Mouse (Mus musculus): ENCODE measurements around the gene Slc25a5. TPM values are rescaled to one million over a fixed set of nuclear protein-coding genes. Genes with fewer than 3 reads are reported as not detected.

Slc25a5 gene
- polyA plus RNA-seq, 1 experiment: 920 TPM

DNA sequence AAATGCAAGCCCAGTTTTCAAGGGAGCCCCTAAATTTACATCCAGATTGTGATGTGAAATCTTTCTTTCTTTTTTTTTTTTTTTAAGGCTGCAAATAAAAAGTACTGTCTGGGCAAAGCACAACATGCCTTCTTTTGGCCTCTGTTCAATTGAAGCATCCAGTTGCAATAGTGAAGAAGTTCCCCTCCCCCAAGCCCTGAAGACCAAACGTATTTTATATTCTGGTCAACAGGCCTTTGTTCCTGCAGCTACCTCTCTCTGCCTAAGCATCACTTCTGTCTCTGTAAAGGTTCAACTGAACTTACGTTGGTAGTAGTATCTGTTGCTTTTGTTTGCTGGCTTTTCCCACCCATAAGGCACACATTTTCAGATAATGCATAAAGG lies 31.5 kb upstream of the Slc25a5 start:
- Histone ChIP-seq H3K27ac (ENCODE audit: control insufficient read depth, insufficient read depth, low read length) (no peak overlapping the region), H3K4me1 (replicated peaks; ENCODE audit: control insufficient read depth, insufficient read depth, low read length) (peaks cover 3% of the 10 kb centered on the region; the same call in 1 of the 2 replicates), H3K36me3 (ENCODE audit: control insufficient read depth, insufficient read depth, low read length) (no peaks in the 10 kb centered on the region), H3K27me3 (ENCODE audit: control insufficient read depth, insufficient read depth, low read length) (no peaks in the 10 kb centered on the region), H3K4me3 (ENCODE audit: control insufficient read depth, insufficient read depth, low read length) (no peak overlapping the region)
- DNase-seq: no peak
- no peak for TF ChIP-seq POLR2A (IDR thresholded peaks at IDR 0.05; ENCODE audit: control insufficient read depth, extremely low read depth, insufficient read depth, low read length, poor library complexity)
- no peak for TF ChIP-seq CTCF (IDR thresholded peaks at IDR 0.05; ENCODE audit: borderline replicate concordance, control insufficient read depth, extremely low read depth, insufficient read depth, low read length, poor library complexity)
- WGBS: 89% methylated on average over 2 of the region's 2 CpGs

DNA sequence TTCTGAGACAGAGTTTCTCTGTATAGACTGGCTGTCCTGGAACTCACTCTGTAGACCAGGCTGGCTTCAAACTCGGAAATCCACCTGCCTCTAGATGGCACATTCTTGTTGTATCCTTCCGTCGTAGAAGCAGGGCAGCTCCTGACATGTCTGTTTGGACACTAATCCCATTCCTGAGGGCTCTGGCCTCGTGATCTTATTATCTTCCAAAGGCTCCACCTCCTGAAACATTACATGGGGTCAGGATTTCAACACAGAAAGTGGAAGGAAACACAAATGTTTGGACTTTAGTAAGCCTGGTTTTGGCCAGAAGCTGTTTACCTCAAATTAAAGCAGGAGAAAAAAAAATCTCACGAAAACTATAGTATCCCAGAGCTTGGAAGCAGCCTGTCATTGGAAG lies 28.1 kb upstream of the Slc25a5 start:
- TF ChIP-seq POLR2A (IDR thresholded peaks at IDR 0.05; ENCODE audit: control insufficient read depth, extremely low read depth, insufficient read depth, low read length, poor library complexity): no peak
- TF ChIP-seq CTCF (IDR thresholded peaks at IDR 0.05; ENCODE audit: borderline replicate concordance, control insufficient read depth, extremely low read depth, insufficient read depth, low read length, poor library complexity): no peak
- Histone ChIP-seq H3K27me3 (ENCODE audit: control insufficient read depth, insufficient read depth, low read length) (no peaks in the 10 kb centered on the region), H3K36me3 (ENCODE audit: control insufficient read depth, insufficient read depth, low read length) (no peaks in the 10 kb centered on the region), H3K27ac (ENCODE audit: control insufficient read depth, insufficient read depth, low read length) (no peak overlapping the region), H3K4me3 (ENCODE audit: control insufficient read depth, insufficient read depth, low read length) (no peak overlapping the region), H3K4me1 (replicated peaks; ENCODE audit: control insufficient read depth, insufficient read depth, low read length) (no peaks in the 10 kb centered on the region)
- WGBS: 93% methylated on average over 5 of the region's 5 CpGs
- no peak for DNase-seq

DNA sequence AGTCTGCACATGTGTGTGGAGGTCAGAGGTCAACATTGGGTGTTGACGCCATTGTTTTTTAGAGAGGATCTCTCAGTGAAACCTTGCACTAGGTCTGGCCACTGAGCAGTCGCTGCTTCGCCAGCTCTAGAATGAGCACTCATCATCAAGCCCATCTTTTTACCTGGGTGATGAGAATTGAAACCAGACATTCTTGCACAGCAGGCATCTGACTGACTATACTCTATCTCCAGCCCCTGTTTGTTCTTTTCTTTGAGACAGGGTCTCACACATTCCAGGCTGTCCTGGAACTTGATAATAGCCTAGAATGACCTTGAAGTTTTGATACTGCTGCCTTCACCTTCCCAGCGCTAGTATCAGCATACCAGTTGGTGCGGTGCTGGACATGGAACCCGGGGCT lies 22.9 kb upstream of the Slc25a5 start:
- no peak for TF ChIP-seq CTCF (IDR thresholded peaks at IDR 0.05; ENCODE audit: borderline replicate concordance, control insufficient read depth, extremely low read depth, insufficient read depth, low read length, poor library complexity)
- TF ChIP-seq POLR2A (IDR thresholded peaks at IDR 0.05; ENCODE audit: control insufficient read depth, extremely low read depth, insufficient read depth, low read length, poor library complexity): no peak
- whole genome bisulfite sequencing: 96% methylated on average over 6 of the region's 6 CpGs
- no peak overlapping the region for H3K27ac ChIP-seq (ENCODE audit: control insufficient read depth, insufficient read depth, low read length)

DNA sequence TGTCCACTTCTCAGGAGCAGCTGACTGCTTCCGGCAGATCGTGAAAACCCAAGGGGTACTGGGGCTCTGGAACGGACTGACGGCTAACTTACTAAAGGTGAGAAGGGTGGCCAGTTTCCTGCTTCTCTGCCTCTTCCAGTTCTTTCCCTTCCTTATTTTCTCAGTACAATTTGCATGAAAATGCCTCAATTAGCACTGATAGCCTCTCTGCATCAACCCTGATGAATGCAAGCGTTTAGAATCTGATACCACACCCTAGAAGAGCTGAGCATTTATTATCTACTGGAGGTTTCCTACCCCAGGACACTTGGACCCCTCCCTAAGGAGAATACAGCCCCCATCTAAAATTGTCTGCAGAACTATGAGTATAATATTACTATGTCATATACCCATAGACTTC lies 19.9 kb upstream of the Slc25a5 start:
- no peaks in the 10 kb centered on the region for H3K4me1 ChIP-seq (replicated peaks; ENCODE audit: control insufficient read depth, insufficient read depth, low read length)
- 100% methylated on average over 5 of the region's 5 CpGs for WGBS
- no peak overlapping the region for H3K27ac ChIP-seq (ENCODE audit: control insufficient read depth, insufficient read depth, low read length)
- no peak for DNase-seq
- no peaks in the 10 kb centered on the region for H3K27me3 ChIP-seq (ENCODE audit: control insufficient read depth, insufficient read depth, low read length)
- no peak for TF ChIP-seq POLR2A (IDR thresholded peaks at IDR 0.05; ENCODE audit: control insufficient read depth, extremely low read depth, insufficient read depth, low read length, poor library complexity)
- TF ChIP-seq CTCF (IDR thresholded peaks at IDR 0.05; ENCODE audit: borderline replicate concordance, control insufficient read depth, extremely low read depth, insufficient read depth, low read length, poor library complexity): no peak
- no peak overlapping the region for H3K4me3 ChIP-seq (ENCODE audit: control insufficient read depth, insufficient read depth, low read length)
- H3K36me3 ChIP-seq (ENCODE audit: control insufficient read depth, insufficient read depth, low read length): no peaks in the 10 kb centered on the region

More for the DNA sequence above, 22.9 kb upstream of the Slc25a5 start:
- Histone ChIP-seq H3K4me3 (ENCODE audit: control insufficient read depth, insufficient read depth, low read length) (no peak overlapping the region), H3K36me3 (ENCODE audit: control insufficient read depth, insufficient read depth, low read length) (no peaks in the 10 kb centered on the region), H3K27me3 (ENCODE audit: control insufficient read depth, insufficient read depth, low read length) (no peaks in the 10 kb centered on the region), H3K4me1 (replicated peaks; ENCODE audit: control insufficient read depth, insufficient read depth, low read length) (no peaks in the 10 kb centered on the region)
- DNase-seq: no peak

DNA sequence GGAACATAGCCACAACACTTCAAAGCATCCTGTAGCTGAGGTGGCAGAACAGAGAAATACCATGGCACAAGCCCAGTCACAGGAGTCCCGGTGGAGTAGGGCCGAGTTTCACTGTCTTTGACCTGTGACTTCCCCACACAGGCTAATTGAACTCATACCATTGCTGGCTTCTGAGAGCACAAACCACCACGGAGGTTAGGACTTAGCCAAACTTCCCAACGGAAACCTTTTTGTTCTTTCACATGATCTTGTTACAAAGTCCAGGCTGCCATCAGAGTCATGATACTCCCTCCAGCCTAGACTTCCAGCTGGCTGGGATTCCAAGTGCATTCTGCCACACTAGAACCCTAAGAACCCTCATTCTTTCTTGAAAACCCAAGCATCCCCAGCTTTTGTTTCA lies 17.8 kb upstream of the Slc25a5 start:
- Histone ChIP-seq H3K27me3 (ENCODE audit: control insufficient read depth, insufficient read depth, low read length) (no peaks in the 10 kb centered on the region), H3K4me1 (replicated peaks; ENCODE audit: control insufficient read depth, insufficient read depth, low read length) (no peaks in the 10 kb centered on the region), H3K27ac (ENCODE audit: control insufficient read depth, insufficient read depth, low read length) (no peak overlapping the region), H3K36me3 (ENCODE audit: control insufficient read depth, insufficient read depth, low read length) (no peaks in the 10 kb centered on the region), H3K4me3 (ENCODE audit: control insufficient read depth, insufficient read depth, low read length) (no peak overlapping the region)
- 95% methylated on average over 4 of the region's 4 CpGs for WGBS
- TF ChIP-seq CTCF (IDR thresholded peaks at IDR 0.05; ENCODE audit: borderline replicate concordance, control insufficient read depth, extremely low read depth, insufficient read depth, low read length, poor library complexity) (no peak), POLR2A (IDR thresholded peaks at IDR 0.05; ENCODE audit: control insufficient read depth, extremely low read depth, insufficient read depth, low read length, poor library complexity) (no peak)
- no peak for DNase-seq

DNA sequence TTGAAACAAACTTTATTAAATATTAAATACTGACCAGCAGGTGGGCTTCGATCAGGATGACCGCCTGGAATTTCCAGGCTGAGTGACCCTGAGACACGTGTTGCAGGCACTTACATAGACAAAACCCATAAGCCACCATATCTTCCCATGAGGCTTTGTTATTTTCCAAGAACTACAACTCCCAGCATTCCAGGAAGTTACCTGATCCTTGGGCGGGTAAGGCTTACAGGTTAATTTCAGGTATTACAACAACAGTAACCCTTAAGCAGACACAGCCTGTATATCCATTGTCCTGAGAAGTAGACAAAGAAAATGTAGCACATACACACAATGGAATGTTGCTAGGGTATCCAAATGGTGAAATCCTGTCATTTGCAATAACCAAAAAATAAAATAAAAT lies 6.1 kb upstream of the Slc25a5 start:
- no peak overlapping the region for H3K4me3 ChIP-seq (ENCODE audit: control insufficient read depth, insufficient read depth, low read length)
- TF ChIP-seq CTCF (IDR thresholded peaks at IDR 0.05; ENCODE audit: borderline replicate concordance, control insufficient read depth, extremely low read depth, insufficient read depth, low read length, poor library complexity) (no peak), POLR2A (IDR thresholded peaks at IDR 0.05; ENCODE audit: control insufficient read depth, extremely low read depth, insufficient read depth, low read length, poor library complexity) (no peak)
- no peaks in the 10 kb centered on the region for H3K4me1 ChIP-seq (replicated peaks; ENCODE audit: control insufficient read depth, insufficient read depth, low read length)
- WGBS: 96% methylated on average over 4 of the region's 4 CpGs
- H3K36me3 ChIP-seq (ENCODE audit: control insufficient read depth, insufficient read depth, low read length): no peaks in the 10 kb centered on the region
- H3K27ac ChIP-seq (ENCODE audit: control insufficient read depth, insufficient read depth, low read length): no peak overlapping the region
- H3K27me3 ChIP-seq (ENCODE audit: control insufficient read depth, insufficient read depth, low read length): no peaks in the 10 kb centered on the region
- DNase-seq: no peak

DNA sequence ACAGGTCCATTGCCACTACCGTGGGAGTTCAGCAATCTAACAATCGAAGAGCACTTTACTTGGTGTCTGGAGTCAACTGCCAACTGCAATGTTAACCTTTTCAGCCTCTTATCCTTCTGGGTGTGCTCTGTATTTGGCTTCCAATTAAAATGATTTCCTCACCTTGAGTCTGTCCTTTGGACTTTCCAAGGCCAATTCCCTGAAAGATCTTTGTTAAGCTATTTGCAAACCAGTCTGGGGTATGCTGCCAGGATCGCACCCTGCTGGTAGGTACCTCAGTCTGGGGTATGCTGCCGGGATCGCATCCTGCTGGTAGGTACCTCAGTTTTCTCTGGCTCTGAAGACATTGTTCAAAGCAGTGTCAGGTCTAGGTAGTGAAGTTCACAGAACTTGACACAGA lies 880 bp upstream of the Slc25a5 start:
- Histone ChIP-seq H3K4me3 (ENCODE audit: control insufficient read depth, insufficient read depth, low read length) (no peak overlapping the region), H3K4me1 (replicated peaks; ENCODE audit: control insufficient read depth, insufficient read depth, low read length) (no peaks in the 10 kb centered on the region), H3K36me3 (ENCODE audit: control insufficient read depth, insufficient read depth, low read length) (peaks cover 12% of the 10 kb centered on the region), H3K27ac (ENCODE audit: control insufficient read depth, insufficient read depth, low read length) (no peak overlapping the region), H3K27me3 (ENCODE audit: control insufficient read depth, insufficient read depth, low read length) (no peaks in the 10 kb centered on the region)
- TF ChIP-seq CTCF (IDR thresholded peaks at IDR 0.05; ENCODE audit: borderline replicate concordance, control insufficient read depth, extremely low read depth, insufficient read depth, low read length, poor library complexity): no peak
- no peak for TF ChIP-seq POLR2A (IDR thresholded peaks at IDR 0.05; ENCODE audit: control insufficient read depth, extremely low read depth, insufficient read depth, low read length, poor library complexity)
- DNase-seq: no peak
- 93% methylated on average over 5 of the region's 5 CpGs for WGBS
